Mouse (Mus musculus): ENCODE results near the gene Hif3a. TPM values are rescaled to one million over a fixed set of nuclear protein-coding genes. Genes with fewer than 3 reads are reported as not detected.
"Not testable (repeated sequence)": the region's sequence is repeated elsewhere in the genome, so short reads cannot be mapped to it uniquely, and the experiment has no call there.

The Hif3a gene
- polyA plus RNA-seq, 1 experiment from 2014 or later, result 2.8 TPM

DNA sequence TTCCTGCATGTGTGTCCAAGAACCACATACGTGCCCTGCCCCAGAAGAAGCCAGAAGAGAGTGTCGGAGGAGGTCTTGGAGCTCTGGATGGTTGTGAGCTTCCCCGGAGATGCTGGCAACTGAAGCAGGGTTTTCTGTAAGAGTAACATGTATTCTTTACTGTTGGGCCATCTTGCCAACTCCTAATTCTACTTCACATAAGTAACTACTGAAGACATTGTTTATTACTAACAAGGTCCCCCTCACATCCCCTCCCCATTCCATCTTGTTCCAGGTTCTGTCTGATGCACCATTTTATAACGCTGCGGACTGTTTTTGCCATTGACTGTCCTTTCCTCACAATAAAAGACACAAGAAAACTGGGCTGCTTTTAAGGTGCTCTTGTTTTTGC lies 11.3 kb upstream of the Hif3a start:
- Histone ChIP-seq H3K27ac (ENCODE audit: low read depth, low read length) (no peak overlapping the region), H3K9ac (ENCODE audit: low read length) (no peak overlapping the region), H3K4me3 (ENCODE audit: low read depth, low read length) (no peak overlapping the region), H3K4me2 (ENCODE audit: low read length) (no peak overlapping the region), H3K36me3 (ENCODE audit: control insufficient read depth, insufficient read depth, low read length) (no peaks in the 10 kb centered on the region), H3K27me3 (replicated peaks; ENCODE audit: control insufficient read depth, insufficient read depth, low read length) (no peaks in the 10 kb centered on the region), H3K4me1 (ENCODE audit: control insufficient read depth, insufficient read depth, low read length) (no peaks in the 10 kb centered on the region), H3K9me3 (replicated peaks; ENCODE audit: control insufficient read depth, low read length) (no peaks in the 10 kb centered on the region)
- DNase-seq (ENCODE audit: low spot score), result no peak
- WGBS, result 55% methylated on average over 5 of the region's 5 CpGs
- ATAC-seq, result no peak

DNA sequence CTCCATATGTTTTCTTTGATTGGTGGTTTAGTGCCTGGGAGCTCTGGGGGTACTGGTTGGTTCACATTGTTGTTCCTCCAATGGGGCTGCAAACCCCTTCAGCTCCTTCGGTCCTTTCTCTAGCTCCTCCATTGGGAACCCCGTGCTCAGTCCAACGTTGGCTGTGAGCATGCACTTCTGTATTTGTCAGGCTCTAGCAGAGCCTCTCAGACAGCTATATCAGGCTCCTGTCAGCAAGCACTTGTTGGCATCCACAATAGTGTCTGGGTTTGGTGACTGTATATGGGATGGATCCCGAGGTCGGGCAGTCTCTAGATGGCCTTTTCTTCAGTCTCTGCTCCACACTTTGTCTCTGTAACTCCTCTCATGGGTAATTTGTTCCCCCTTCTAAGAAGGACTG lies 5.4 kb upstream of the Hif3a start:
- H3K36me3 ChIP-seq (ENCODE audit: control insufficient read depth, insufficient read depth, low read length); H3K4me1 ChIP-seq (ENCODE audit: control insufficient read depth, insufficient read depth, low read length); H3K27ac ChIP-seq (ENCODE audit: low read depth, low read length); ATAC-seq; H3K4me3 ChIP-seq (ENCODE audit: low read depth, low read length); DNase-seq (ENCODE audit: low spot score); H3K27me3 ChIP-seq (replicated peaks; ENCODE audit: control insufficient read depth, insufficient read depth, low read length); H3K9ac ChIP-seq (ENCODE audit: low read length); H3K9me3 ChIP-seq (replicated peaks; ENCODE audit: control insufficient read depth, low read length); H3K4me2 ChIP-seq (ENCODE audit: low read length): not testable (repeated sequence)
- 67% methylated on average over 5 of the region's 5 CpGs for WGBS

DNA sequence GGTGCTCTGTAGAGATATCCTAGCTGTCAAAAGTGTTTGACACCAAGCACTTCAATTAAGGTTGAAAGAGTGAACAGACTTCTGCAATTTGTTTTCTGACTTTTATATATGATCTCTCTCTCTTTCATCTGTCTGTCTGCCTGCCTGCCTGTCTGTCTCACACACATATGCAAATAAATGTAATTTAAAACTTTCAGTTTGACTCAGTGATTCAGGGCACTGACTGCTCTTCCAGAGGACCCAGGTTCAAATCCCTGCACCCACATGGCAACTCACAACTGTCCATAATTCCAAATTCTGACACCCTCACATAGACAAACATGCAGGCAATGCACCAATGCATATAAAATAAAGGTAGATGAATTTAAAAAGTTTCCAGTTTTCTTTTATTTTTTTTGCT lies 4.8 kb upstream of the Hif3a start:
- ATAC-seq (no peak), DNase-seq (ENCODE audit: low spot score) (no peak)
- H3K27ac ChIP-seq (ENCODE audit: low read depth, low read length), result no peak overlapping the region
- H3K9ac ChIP-seq (ENCODE audit: low read length), result no peak overlapping the region
- no peaks in the 10 kb centered on the region for H3K27me3 ChIP-seq (replicated peaks; ENCODE audit: control insufficient read depth, insufficient read depth, low read length)
- no peak overlapping the region for H3K4me3 ChIP-seq (ENCODE audit: low read depth, low read length)
- peaks cover 5% of the 10 kb centered on the region; the same call in 1 of the 2 replicates for H3K4me1 ChIP-seq (ENCODE audit: control insufficient read depth, insufficient read depth, low read length)
- no peaks in the 10 kb centered on the region for H3K36me3 ChIP-seq (ENCODE audit: control insufficient read depth, insufficient read depth, low read length)
- no peaks in the 10 kb centered on the region for H3K9me3 ChIP-seq (replicated peaks; ENCODE audit: control insufficient read depth, low read length)
- H3K4me2 ChIP-seq (ENCODE audit: low read length), result no peak overlapping the region

DNA sequence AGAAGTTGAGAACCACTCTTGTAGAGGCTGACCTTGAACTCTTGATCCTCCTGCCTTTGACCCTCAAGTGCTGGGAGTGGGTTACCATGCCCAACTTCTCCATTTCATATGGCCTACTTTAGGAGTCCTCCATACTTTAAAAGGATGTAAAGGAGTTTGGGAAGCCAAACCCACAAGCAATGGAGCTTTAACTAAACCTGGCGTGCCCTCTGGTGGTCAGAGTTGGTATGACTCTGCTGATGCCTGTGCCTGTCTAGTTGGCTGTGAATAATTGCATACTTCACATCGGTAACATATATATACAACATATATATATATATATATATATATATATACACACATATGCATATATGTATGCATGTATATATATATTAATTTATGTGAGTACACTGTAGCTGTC lies 4.2 kb upstream of the Hif3a start:
- Histone ChIP-seq H3K27ac (ENCODE audit: low read depth, low read length) (no peak overlapping the region), H3K36me3 (ENCODE audit: control insufficient read depth, insufficient read depth, low read length) (no peaks in the 10 kb centered on the region), H3K4me2 (ENCODE audit: low read length) (no peak overlapping the region), H3K4me1 (ENCODE audit: control insufficient read depth, insufficient read depth, low read length) (peaks cover 5% of the 10 kb centered on the region; the same call in 1 of the 2 replicates), H3K9me3 (replicated peaks; ENCODE audit: control insufficient read depth, low read length) (no peaks in the 10 kb centered on the region), H3K4me3 (ENCODE audit: low read depth, low read length) (no peak overlapping the region), H3K9ac (ENCODE audit: low read length) (no peak overlapping the region), H3K27me3 (replicated peaks; ENCODE audit: control insufficient read depth, insufficient read depth, low read length) (no peaks in the 10 kb centered on the region)
- ATAC-seq (no peak), DNase-seq (ENCODE audit: low spot score) (peak; percentile 86)
- 5% methylated on average over 2 of the region's 2 CpGs for WGBS

DNA sequence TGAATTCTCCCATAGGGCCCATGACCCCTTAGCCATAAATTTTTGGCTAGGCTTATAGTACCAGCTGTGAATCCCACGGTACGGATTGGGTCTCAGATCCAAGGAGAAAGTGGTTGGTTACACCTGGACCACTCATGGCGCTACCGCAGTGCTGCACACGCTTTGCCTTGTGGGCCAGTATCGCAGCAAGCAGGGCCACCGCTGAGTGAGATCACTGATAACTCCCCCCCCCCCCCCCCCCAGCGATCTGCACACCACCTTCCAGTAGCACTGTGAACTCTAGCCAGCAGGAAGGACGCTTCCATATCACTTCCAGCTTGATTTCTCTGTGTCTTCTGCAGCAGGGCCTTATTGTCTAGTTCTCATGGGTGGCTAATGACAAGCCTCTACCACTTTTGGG lies 3.4 kb upstream of the Hif3a start:
- no peak overlapping the region for H3K27ac ChIP-seq (ENCODE audit: low read depth, low read length)
- H3K4me3 ChIP-seq (ENCODE audit: low read depth, low read length), result no peak overlapping the region
- no peaks in the 10 kb centered on the region for H3K27me3 ChIP-seq (replicated peaks; ENCODE audit: control insufficient read depth, insufficient read depth, low read length)
- no peak for DNase-seq (ENCODE audit: low spot score)
- no peaks in the 10 kb centered on the region for H3K36me3 ChIP-seq (ENCODE audit: control insufficient read depth, insufficient read depth, low read length)
- no peak for ATAC-seq
- no peaks in the 10 kb centered on the region for H3K9me3 ChIP-seq (replicated peaks; ENCODE audit: control insufficient read depth, low read length)
- H3K9ac ChIP-seq (ENCODE audit: low read length), result no peak overlapping the region
- peaks cover 9% of the 10 kb centered on the region for H3K4me1 ChIP-seq (ENCODE audit: control insufficient read depth, insufficient read depth, low read length)
- WGBS, result 85% methylated on average over 8 of the region's 9 CpGs
- no peak overlapping the region for H3K4me2 ChIP-seq (ENCODE audit: low read length)

DNA sequence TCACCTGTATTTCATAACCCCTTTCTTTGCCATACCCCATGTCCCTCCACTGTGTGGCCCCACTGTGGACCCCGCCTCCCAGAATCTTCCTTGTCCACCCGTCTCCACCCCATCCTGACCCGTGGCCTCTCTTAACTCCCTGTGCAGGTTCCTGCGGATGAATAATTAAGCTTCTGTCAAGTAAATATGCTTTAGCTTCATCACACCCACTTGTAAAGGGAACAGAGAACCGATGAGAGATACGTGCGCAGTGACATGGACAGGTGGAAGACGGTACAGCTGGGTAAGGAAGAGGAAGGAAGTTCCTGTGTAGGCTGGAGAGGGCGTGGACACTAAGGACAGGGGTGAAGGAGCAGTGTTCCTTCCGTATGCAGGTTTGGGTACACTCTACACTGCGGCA lies 618 bp upstream of the Hif3a start:
- no peaks in the 10 kb centered on the region for H3K36me3 ChIP-seq (ENCODE audit: control insufficient read depth, insufficient read depth, low read length)
- DNase-seq (ENCODE audit: low spot score), result no peak
- WGBS, result 20% methylated on average over 11 of the region's 11 CpGs
- no peaks in the 10 kb centered on the region for H3K9me3 ChIP-seq (replicated peaks; ENCODE audit: control insufficient read depth, low read length)
- no peaks in the 10 kb centered on the region for H3K27me3 ChIP-seq (replicated peaks; ENCODE audit: control insufficient read depth, insufficient read depth, low read length)
- ATAC-seq, result no peak; the same call in 1 of the 2 replicates
- peaks cover 35% of the 10 kb centered on the region for H3K4me1 ChIP-seq (ENCODE audit: control insufficient read depth, insufficient read depth, low read length)
- no peak overlapping the region for H3K27ac ChIP-seq (ENCODE audit: low read depth, low read length)
- peak overlapping the region; percentile 35 for H3K4me3 ChIP-seq (ENCODE audit: low read depth, low read length)
- peak overlapping the region; percentile 67 for H3K4me2 ChIP-seq (ENCODE audit: low read length)
- peak overlapping the region; percentile 53; the same call in 1 of the 2 replicates for H3K9ac ChIP-seq (ENCODE audit: low read length)

DNA sequence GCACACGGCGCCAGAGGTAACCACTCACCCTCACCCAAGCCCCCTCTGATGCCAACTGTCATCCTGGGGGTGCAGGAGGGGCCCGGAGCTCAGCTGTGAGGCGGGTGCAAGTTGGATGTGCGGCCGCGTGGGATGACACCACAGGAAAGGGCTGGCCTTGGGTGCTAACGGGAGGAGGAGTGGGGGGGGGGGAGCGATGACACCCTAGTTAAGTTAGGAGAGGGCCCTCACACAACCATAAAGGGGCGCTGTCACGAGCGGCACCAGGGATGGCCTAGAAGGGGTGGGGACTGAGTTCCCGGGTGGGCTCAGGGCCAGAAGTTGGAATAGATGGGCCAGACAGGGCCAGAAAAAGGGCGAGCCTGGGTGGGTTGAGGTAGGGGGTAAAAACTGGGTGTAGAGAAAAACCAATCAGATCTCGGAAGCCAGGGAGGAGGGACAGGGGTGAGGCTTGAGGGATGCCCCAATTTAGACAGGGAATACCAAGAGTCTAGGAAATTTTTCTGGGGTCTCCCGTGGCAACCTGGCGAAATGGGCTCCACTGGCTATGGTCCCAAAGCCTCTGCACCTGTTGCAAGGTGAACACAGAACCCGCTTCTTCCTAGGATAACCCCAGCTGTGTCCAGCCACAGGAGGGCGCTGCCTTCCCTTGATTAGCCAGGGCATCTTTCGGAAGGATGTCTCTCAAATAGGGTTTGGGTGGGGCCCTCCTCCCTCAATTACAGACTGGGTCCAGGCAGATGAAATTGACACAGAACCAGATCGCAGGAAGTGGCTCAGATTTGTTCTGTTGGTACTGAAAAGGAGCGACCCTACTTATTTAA lies 1.2 kb downstream of the Hif3a start:
- WGBS, result 57% methylated on average over 21 of the region's 22 CpGs
- DNase-seq (ENCODE audit: low spot score), result no peak
- H3K4me1 ChIP-seq (ENCODE audit: control insufficient read depth, insufficient read depth, low read length), result peaks cover 44% of the 10 kb centered on the region

DNA sequence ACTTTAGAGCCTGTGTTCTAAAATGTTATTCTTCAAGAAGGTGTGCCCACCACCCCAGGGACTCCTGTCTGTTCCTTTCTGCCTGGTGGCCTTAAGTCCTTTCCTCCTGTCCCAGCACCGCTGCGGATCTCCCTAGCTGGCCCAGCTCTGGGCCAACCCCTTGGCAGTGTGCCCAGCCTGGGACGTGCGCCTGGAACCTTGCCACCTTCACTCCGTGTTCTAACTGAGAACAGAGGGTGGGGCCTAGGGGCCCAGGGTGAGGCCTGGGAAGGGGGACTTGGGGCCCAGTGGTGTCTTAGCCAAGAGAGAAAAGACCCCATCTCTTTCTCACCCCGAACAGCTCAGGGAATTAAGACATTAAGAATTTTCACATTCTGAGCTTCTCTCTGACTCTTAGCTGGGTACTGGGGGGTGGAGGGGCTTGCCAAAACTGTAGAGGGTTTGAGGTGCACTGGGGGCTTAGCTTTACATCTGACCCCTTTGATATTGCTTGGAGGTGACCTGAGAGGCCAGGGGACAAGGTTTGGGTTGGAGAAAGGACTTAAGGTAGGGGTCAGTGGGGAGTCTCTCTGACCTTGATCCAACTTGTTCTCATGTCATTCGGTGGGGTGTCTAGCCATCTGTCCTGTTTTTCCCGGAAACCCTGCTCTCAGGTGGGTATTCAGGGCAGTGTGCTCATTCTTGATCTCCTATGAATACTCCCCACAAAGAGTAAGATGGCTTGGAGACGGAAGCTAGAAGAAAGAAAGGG lies 2.0 kb downstream of the Hif3a start:
- Histone ChIP-seq H3K27ac (ENCODE audit: low read depth, low read length) (peak overlapping the region; percentile 71), H3K27me3 (replicated peaks; ENCODE audit: control insufficient read depth, insufficient read depth, low read length) (no peaks in the 10 kb centered on the region), H3K4me2 (ENCODE audit: low read length) (peak overlapping the region; percentile 67), H3K4me3 (ENCODE audit: low read depth, low read length) (no peak overlapping the region), H3K9me3 (replicated peaks; ENCODE audit: control insufficient read depth, low read length) (no peaks in the 10 kb centered on the region), H3K36me3 (ENCODE audit: control insufficient read depth, insufficient read depth, low read length) (no peaks in the 10 kb centered on the region), H3K9ac (ENCODE audit: low read length) (peak overlapping the region; percentile 21; the same call in 1 of the 2 replicates), H3K4me1 (ENCODE audit: control insufficient read depth, insufficient read depth, low read length) (peaks cover 44% of the 10 kb centered on the region)
- peak; percentile 52 for ATAC-seq
- 18% methylated on average over 9 of the region's 9 CpGs for WGBS
- DNase-seq (ENCODE audit: low spot score), result peak; percentile 94

More for the DNA sequence above, 1.2 kb downstream of the Hif3a start:
- H3K9ac ChIP-seq (ENCODE audit: low read length), result peak overlapping the region; percentile 21; the same call in 1 of the 2 replicates
- H3K27me3 ChIP-seq (replicated peaks; ENCODE audit: control insufficient read depth, insufficient read depth, low read length), result no peaks in the 10 kb centered on the region
- peak overlapping the region; percentile 67 for H3K4me2 ChIP-seq (ENCODE audit: low read length)
- no peak for ATAC-seq
- peak overlapping the region; percentile 71 for H3K27ac ChIP-seq (ENCODE audit: low read depth, low read length)
- H3K9me3 ChIP-seq (replicated peaks; ENCODE audit: control insufficient read depth, low read length), result no peaks in the 10 kb centered on the region
- no peak overlapping the region for H3K4me3 ChIP-seq (ENCODE audit: low read depth, low read length)
- no peaks in the 10 kb centered on the region for H3K36me3 ChIP-seq (ENCODE audit: control insufficient read depth, insufficient read depth, low read length)

DNA sequence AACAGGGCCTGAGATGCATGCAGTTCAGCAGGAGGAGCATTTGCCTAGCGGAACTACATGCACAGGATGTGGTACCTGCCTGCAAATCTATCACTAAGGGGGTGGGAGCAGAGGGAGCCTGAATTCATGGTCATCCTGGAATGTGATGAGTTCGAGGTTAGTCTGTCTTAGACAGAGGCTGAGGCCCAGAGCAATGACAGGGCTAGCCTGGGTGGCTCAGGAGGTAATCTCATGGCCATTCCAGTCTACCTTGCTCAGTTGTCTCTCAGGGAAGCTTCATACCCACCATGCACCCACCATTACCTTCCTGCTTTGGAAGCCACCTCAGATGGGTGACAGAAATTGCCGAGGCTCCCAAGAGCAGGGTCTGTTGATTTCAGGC lies 2.8 kb downstream of the Hif3a start:
- no peak for DNase-seq (ENCODE audit: low spot score)
- no peak for ATAC-seq

More for the DNA sequence above, 2.8 kb downstream of the Hif3a start:
- Histone ChIP-seq H3K9me3 (replicated peaks; ENCODE audit: control insufficient read depth, low read length) (no peaks in the 10 kb centered on the region), H3K27ac (ENCODE audit: low read depth, low read length) (peak overlapping the region; percentile 71), H3K4me2 (ENCODE audit: low read length) (peak overlapping the region; percentile 67; the same call in 1 of the 2 replicates), H3K9ac (ENCODE audit: low read length) (no peak overlapping the region), H3K27me3 (replicated peaks; ENCODE audit: control insufficient read depth, insufficient read depth, low read length) (no peaks in the 10 kb centered on the region), H3K36me3 (ENCODE audit: control insufficient read depth, insufficient read depth, low read length) (no peaks in the 10 kb centered on the region), H3K4me3 (ENCODE audit: low read depth, low read length) (no peak overlapping the region), H3K4me1 (ENCODE audit: control insufficient read depth, insufficient read depth, low read length) (peaks cover 44% of the 10 kb centered on the region)
- WGBS, result 62% methylated on average over 3 of the region's 3 CpGs
